27 mouse cellular contexts compared by ENCODE assay signal in genomic region chr3:142839961-142840360, GRCm38 (mm10).
"Had no signal": no experiment of that assay in that cellular context is flagged by ENCODE, and none has a peak within 500 bp of the region (broad histone marks: within the 10 kb centered on the region; RNA-seq: fewer than 3 reads in every experiment).

No protein-coding gene starts in this region.

- H3K4me2 ChIP-seq: heart, embryonic 12.5 days; hindbrain, embryonic 12.5 days; hindbrain, embryonic 14.5 days; kidney, embryonic 15.5 days; limb, embryonic 12.5 days; liver, embryonic 11.5 days; liver, embryonic 13.5 days had no signal

- H3K27me3 ChIP-seq: heart, embryonic 12.5 days; hindbrain, embryonic 12.5 days; kidney, embryonic 15.5 days; limb, embryonic 12.5 days; liver, embryonic 13.5 days had no signal

- H3K27ac ChIP-seq: gastrocnemius, adult 2 months; heart, embryonic 10.5 days; hindbrain, embryonic 10.5 days; hindbrain, embryonic 12.5 days; hindbrain, embryonic 14.5 days; hindbrain, postnatal 0 days; kidney, embryonic 15.5 days; kidney, postnatal 0 days; left cerebral cortex, adult 2 months; limb, embryonic 10.5 days; limb, embryonic 12.5 days; liver, embryonic 13.5 days had no signal

- ATAC-seq: hindbrain, postnatal 0 days; intestine, embryonic 16.5 days had no signal

- H3K4me3 ChIP-seq: gastrocnemius, adult 2 months; heart, embryonic 10.5 days; heart, embryonic 12.5 days; hindbrain, embryonic 10.5 days; hindbrain, embryonic 12.5 days; kidney, embryonic 15.5 days; left cerebral cortex, adult 2 months; limb, embryonic 10.5 days; limb, embryonic 12.5 days; liver, embryonic 13.5 days had no signal

- H3K36me3 ChIP-seq: hindbrain, embryonic 12.5 days had no signal

- H3K9me3 ChIP-seq: heart, embryonic 10.5 days; heart, embryonic 12.5 days; hindbrain, embryonic 10.5 days; hindbrain, embryonic 12.5 days; kidney, embryonic 15.5 days; limb, embryonic 10.5 days; limb, embryonic 12.5 days; liver, embryonic 13.5 days had no signal

- DNase-seq: gastrocnemius, adult 2 months; gastrocnemius, postnatal 10 days; gastrocnemius, postnatal 25 days; heart, adult 18-20 months; heart, postnatal 10 days; heart, postnatal 4 days; kidney, adult 11 months; kidney, adult 2 months; kidney, adult 9 months; kidney, postnatal 14 days; kidney, postnatal 36 days; layer of hippocampus, adult 9-11 months; liver; liver, embryonic 13.5 days had no signal

- H3K9ac ChIP-seq: heart, embryonic 12.5 days; hindbrain, embryonic 12.5 days; hindbrain, embryonic 14.5 days; kidney, embryonic 15.5 days; limb, embryonic 12.5 days; liver, embryonic 13.5 days had no signal

- H3K4me1 ChIP-seq: heart, embryonic 10.5 days; hindbrain, embryonic 10.5 days; hindbrain, embryonic 12.5 days; limb, embryonic 10.5 days; limb, embryonic 12.5 days had no signal
